Mouse (Mus musculus): Measurements from ENCODE around the gene Cxcr5.

GRCm38 (mm10) chr9:44610371-44610770, 48.7 kb upstream of the Cxcr5 start:
- TF ChIP-seq CTCF (IDR thresholded peaks at IDR 0.05) (no peak), EP300 (IDR thresholded peaks at IDR 0.05) (no peak)

Data from lung, postnatal 0 days (tissue).